Comparison of ENCODE assay signal across 25 mouse cellular contexts in genomic region chr2:24393251-24393650, GRCm38 (mm10). TPM values are rescaled to one million over a fixed set of nuclear protein-coding genes. Genes with fewer than 3 reads are reported as not detected.
DNase-seq lines count a peak whose midpoint lies in the region; ATAC-seq and TF ChIP-seq lines count a peak whose summit lies in the region.
"Had no signal": no experiment of that assay in that cellular context is flagged by ENCODE, and none has a peak within 500 bp of the region (broad histone marks: within the 10 kb centered on the region; RNA-seq: fewer than 3 reads in every experiment).

No protein-coding gene starts in this region.

- H3K27me3 ChIP-seq in intestine, embryonic 14.5 days (replicated peaks; ENCODE audit: control insufficient read depth, insufficient read depth, low read length) = no peaks in the 10 kb centered on the region
- no peaks in the 10 kb centered on the region for H3K27me3 ChIP-seq in intestine, embryonic 15.5 days (replicated peaks)
- no peaks in the 10 kb centered on the region for H3K27me3 ChIP-seq in stomach, postnatal 0 days (ENCODE audit: control insufficient read depth, insufficient read depth, low read length)
- H3K27me3 ChIP-seq: embryonic facial prominence, embryonic 13.5 days; embryonic facial prominence, embryonic 15.5 days; forebrain, embryonic 13.5 days; forebrain, embryonic 15.5 days had no signal

- WGBS in intestine, embryonic 14.5 days = 89% methylated on average over 2 of the region's 2 CpGs
- 87% methylated on average over 2 of the region's 2 CpGs for WGBS in intestine, embryonic 15.5 days
- 79% methylated on average over 2 of the region's 2 CpGs for WGBS in stomach, postnatal 0 days

- H3K36me3 ChIP-seq in intestine, embryonic 14.5 days (ENCODE audit: control insufficient read depth, insufficient read depth, low read length) = no peaks in the 10 kb centered on the region
- no peaks in the 10 kb centered on the region for H3K36me3 ChIP-seq in intestine, embryonic 15.5 days
- no peaks in the 10 kb centered on the region for H3K36me3 ChIP-seq in stomach, postnatal 0 days (ENCODE audit: control insufficient read depth, insufficient read depth, low read length)
- H3K36me3 ChIP-seq: embryonic facial prominence, embryonic 13.5 days; embryonic facial prominence, embryonic 15.5 days; forebrain, embryonic 10.5 days; forebrain, embryonic 15.5 days had no signal

- no peak overlapping the region for H3K4me2 ChIP-seq in intestine, embryonic 14.5 days (ENCODE audit: low read length)
- H3K4me2 ChIP-seq in intestine, embryonic 15.5 days (replicated peaks) = no peak overlapping the region
- H3K4me2 ChIP-seq in stomach, postnatal 0 days (replicated peaks; ENCODE audit: low read depth) = no peak overlapping the region
- H3K4me2 ChIP-seq: embryonic facial prominence, embryonic 13.5 days; embryonic facial prominence, embryonic 15.5 days; forebrain, embryonic 13.5 days; forebrain, embryonic 15.5 days had no signal

- H3K27ac ChIP-seq in intestine, embryonic 14.5 days (ENCODE audit: low read depth) = no peak overlapping the region
- no peak overlapping the region for H3K27ac ChIP-seq in intestine, embryonic 15.5 days
- no peak overlapping the region for H3K27ac ChIP-seq in stomach, postnatal 0 days (replicated peaks)
- H3K27ac ChIP-seq: embryonic facial prominence, embryonic 13.5 days; embryonic facial prominence, embryonic 15.5 days; forebrain, embryonic 10.5 days; forebrain, embryonic 13.5 days; forebrain, embryonic 15.5 days had no signal

- no peak overlapping the region for H3K9ac ChIP-seq in intestine, embryonic 14.5 days (ENCODE audit: low read length)
- no peak overlapping the region for H3K9ac ChIP-seq in intestine, embryonic 15.5 days
- no peak overlapping the region for H3K9ac ChIP-seq in stomach, postnatal 0 days (ENCODE audit: low read length)
- H3K9ac ChIP-seq: embryonic facial prominence, embryonic 13.5 days; embryonic facial prominence, embryonic 15.5 days; forebrain, embryonic 13.5 days; forebrain, embryonic 15.5 days had no signal

- H3K9me3 ChIP-seq in intestine, embryonic 14.5 days (ENCODE audit: control insufficient read depth, low read length) = no peaks in the 10 kb centered on the region
- no peaks in the 10 kb centered on the region for H3K9me3 ChIP-seq in intestine, embryonic 15.5 days
- no peaks in the 10 kb centered on the region for H3K9me3 ChIP-seq in stomach, postnatal 0 days (ENCODE audit: control insufficient read depth, low read length)
- H3K9me3 ChIP-seq: embryonic facial prominence, embryonic 13.5 days; embryonic facial prominence, embryonic 15.5 days; forebrain, embryonic 10.5 days; forebrain, embryonic 13.5 days; forebrain, embryonic 15.5 days had no signal

- no peaks in the 10 kb centered on the region for H3K4me1 ChIP-seq in intestine, embryonic 14.5 days (replicated peaks; ENCODE audit: control insufficient read depth, insufficient read depth, low read length)
- H3K4me1 ChIP-seq in intestine, embryonic 15.5 days (replicated peaks) = no peaks in the 10 kb centered on the region
- H3K4me1 ChIP-seq in stomach, postnatal 0 days (replicated peaks; ENCODE audit: control insufficient read depth, insufficient read depth) = no peaks in the 10 kb centered on the region
- H3K4me1 ChIP-seq: embryonic facial prominence, embryonic 13.5 days; embryonic facial prominence, embryonic 15.5 days; forebrain, embryonic 10.5 days; forebrain, embryonic 13.5 days; forebrain, embryonic 15.5 days had no signal

- no peak overlapping the region for H3K4me3 ChIP-seq in intestine, embryonic 14.5 days (ENCODE audit: low read depth, low read length)
- H3K4me3 ChIP-seq in intestine, embryonic 15.5 days (replicated peaks) = no peak overlapping the region
- H3K4me3 ChIP-seq in stomach, postnatal 0 days (ENCODE audit: low read depth, low read length) = no peak overlapping the region
- H3K4me3 ChIP-seq: embryonic facial prominence, embryonic 13.5 days; embryonic facial prominence, embryonic 15.5 days; erythroblast, embryonic 14.5 days; forebrain, embryonic 10.5 days; forebrain, embryonic 13.5 days; forebrain, embryonic 15.5 days had no signal

- ATAC-seq in intestine, embryonic 14.5 days (replicated peaks; ENCODE audit: low FRiP score, low TSS enrichment, low read depth) = no peak
- no peak for ATAC-seq in intestine, embryonic 15.5 days
- ATAC-seq in stomach, postnatal 0 days (ENCODE audit: low FRiP score, low TSS enrichment) = no peak
- ATAC-seq: forebrain, embryonic 13.5 days; forebrain, embryonic 15.5 days had no signal

- peak; percentile 78 for DNase-seq in heart, adult 11 months
- DNase-seq in heart, adult 8-10 months (ENCODE audit: low spot score) = no peak
- peak; percentile 27 for DNase-seq in intestine, embryonic 14.5 days (ENCODE audit: low spot score)
- DNase-seq in stomach, postnatal 0 days (ENCODE audit: low spot score) = peak; percentile 8
- no peak for DNase-seq in left cerebral cortex, adult 8-10 months (ENCODE audit: low spot score in 2 of 2)
- DNase-seq: adrenal gland, adult 2 months; adrenal gland, postnatal 10 days; adrenal gland, postnatal 25 days; cerebellum, adult 11 months; cerebellum, adult 18-20 months; cerebellum, adult 8-10 months; cerebellum, adult 9-11 months; cerebellum, postnatal 14 days; cerebellum, postnatal 36 days; embryo, embryonic 11 days had no signal

- no peak for TF ChIP-seq CTCF in stomach, postnatal 0 days (IDR thresholded peaks at IDR 0.05; ENCODE audit: low read depth)

- no peak for TF ChIP-seq EP300 in stomach, postnatal 0 days (optimal IDR thresholded peaks at IDR 0.05)

RNA-seq across cellular contexts. Expression of gene Psd4, which starts 25.9 kb away (rescaled TPM):
- under 1 TPM; 0.57 to 0.78 (median 0.63) TPM for total RNA-seq in heart, adult 8-10 months (2022)
- polyA plus RNA-seq in intestine, embryonic 14.5 days (2014; fragmentation: Nextera tagmentation; extraction: Ambion mirVana) = 4.5 and 7.0 TPM in 2 replicates
- 5.5 and 6.3 TPM in 2 replicates for polyA plus RNA-seq in intestine, embryonic 15.5 days (2015; fragmentation: Nextera tagmentation; extraction: Ambion mirVana)
- polyA plus RNA-seq in stomach, postnatal 0 days (2015; fragmentation: Nextera tagmentation; extraction: Ambion mirVana) = 9.2 and 10.2 TPM in 2 replicates
- 1 to 10 TPM in 3 of 4 experiments, under 1 TPM in 1; 0.95 to 3.3 (median 1.8) TPM for total RNA-seq in left cerebral cortex, adult 8-10 months (2022)
- total RNA-seq: MEL had no signal

RNA-seq across cellular contexts. Expression of gene Il1rn, which starts 56.6 kb away (rescaled TPM):
- total RNA-seq in heart, adult 8-10 months (2022) = under 1 TPM in 1 of 4 experiments, not detected in 3; 0.23 TPM
- polyA plus RNA-seq in intestine, embryonic 14.5 days (2014; fragmentation: Nextera tagmentation; extraction: Ambion mirVana) = 0.08 and 0.24 TPM in 2 replicates
- polyA plus RNA-seq in intestine, embryonic 15.5 days (2015; fragmentation: Nextera tagmentation; extraction: Ambion mirVana) = 0.68 and 2.4 TPM in 2 replicates
- polyA plus RNA-seq in stomach, postnatal 0 days (2015; fragmentation: Nextera tagmentation; extraction: Ambion mirVana) = 22.4 and 30.0 TPM in 2 replicates
- not detected for total RNA-seq in left cerebral cortex, adult 8-10 months (2022)
- total RNA-seq: ES-E14, MEL had no signal
- polyA plus RNA-seq: embryonic facial prominence, embryonic 11.5 days; erythroblast, embryonic 14.5 days; forebrain, embryonic 10.5 days; forebrain, embryonic 13.5 days had no signal

Comparison
In these comparisons a context has a peak if more than half of its experiments do, and no peak if none do; other contexts are left out.
1. DNase-seq: peak in heart, adult 11 months (single experiment), intestine, embryonic 14.5 days (single experiment) and stomach, postnatal 0 days (single experiment); none in heart, adult 8-10 months (single experiment) and left cerebral cortex, adult 8-10 months (0 of 2).